Mouse (Mus musculus) left cerebral cortex, postnatal 14 days (tissue): Measurements from ENCODE around the gene Dpm3. TPM values are rescaled to one million over a fixed set of nuclear protein-coding genes. Genes with fewer than 3 reads are reported as not detected.
A peak's percentile ranks its signal among the peaks of the same experiment; 100 is the strongest.

Experiments used
- DNase-seq, 2 experiments: peaks; one replicate each; pipeline ENCODE4 v3.0.0; 2021 to 2022; ENCODE audit warnings: low spot score in 2 of 2, mixed read lengths in 1 of 2
- intact Hi-C: fragments of 180-260 bp; cut with DNase I; formaldehyde crosslinking; loops from one replicate; pipeline ENCODE4 v1.15.1; 2025
- total RNA-seq, 2 experiments: library from RNA; stranded (reverse); gene quantifications; 2 replicates each; pipeline ENCODE4 v1.2.3; 2021

Gene Dpm3
- total RNA-seq, 2 experiments from 2014 or later: 50.8 to 53.0 TPM

GRCm38 (mm10) chr3:89228836-89229235, 30.3 kb upstream of the Dpm3 start, which contains the start of gene Muc1:
TSS of gene Muc1 (plus strand) at chr3:89229057.
- intact Hi-C loops: loop anchor here (10.0 kb wide), 1 partner anchor 546 kb away; the partner anchor contains the start of gene Ube2q1
- DNase-seq: no peak

GRCm38 (mm10) chr3:89229276-89229675, 29.9 kb upstream of the Dpm3 start:
- no peak for DNase-seq
- intact Hi-C loops: loop anchor here (10.0 kb wide), 1 partner anchor 546 kb away; the partner anchor contains the start of gene Ube2q1

DNA sequence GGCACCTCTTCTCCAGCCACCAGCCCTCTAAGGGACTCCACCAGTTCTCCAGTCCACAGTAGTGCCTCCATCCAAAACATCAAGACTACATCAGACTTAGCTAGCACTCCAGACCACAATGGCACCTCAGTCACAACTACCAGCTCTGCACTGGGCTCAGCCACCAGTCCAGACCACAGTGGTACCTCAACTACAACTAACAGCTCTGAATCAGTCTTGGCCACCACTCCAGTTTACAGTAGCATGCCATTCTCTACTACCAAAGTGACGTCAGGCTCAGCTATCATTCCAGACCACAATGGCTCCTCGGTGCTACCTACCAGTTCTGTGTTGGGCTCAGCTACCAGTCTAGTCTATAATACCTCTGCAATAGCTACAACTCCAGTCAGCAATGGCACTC, 28.6 kb upstream of the Dpm3 start:
- intact Hi-C loops: no loop called here
- DNase-seq: no peak

GRCm38 (mm10) chr3:89231345-89231744, 27.8 kb upstream of the Dpm3 start:
- intact Hi-C loops: no loop called here

GRCm38 (mm10) chr3:89231772-89232275, 27.3 kb upstream of the Dpm3 start:
- DNase-seq: no peak
- intact Hi-C loops: no loop called here

More at GRCm38 (mm10) chr3:89231345-89231744, 27.8 kb upstream of the Dpm3 start:
- DNase-seq: no peak

- intact Hi-C loops: no loop called here
- no peak for DNase-seq
These were observed 26.5 kb upstream of the Dpm3 start for GRCm38 (mm10) chr3:89232614-89233013.

DNA sequence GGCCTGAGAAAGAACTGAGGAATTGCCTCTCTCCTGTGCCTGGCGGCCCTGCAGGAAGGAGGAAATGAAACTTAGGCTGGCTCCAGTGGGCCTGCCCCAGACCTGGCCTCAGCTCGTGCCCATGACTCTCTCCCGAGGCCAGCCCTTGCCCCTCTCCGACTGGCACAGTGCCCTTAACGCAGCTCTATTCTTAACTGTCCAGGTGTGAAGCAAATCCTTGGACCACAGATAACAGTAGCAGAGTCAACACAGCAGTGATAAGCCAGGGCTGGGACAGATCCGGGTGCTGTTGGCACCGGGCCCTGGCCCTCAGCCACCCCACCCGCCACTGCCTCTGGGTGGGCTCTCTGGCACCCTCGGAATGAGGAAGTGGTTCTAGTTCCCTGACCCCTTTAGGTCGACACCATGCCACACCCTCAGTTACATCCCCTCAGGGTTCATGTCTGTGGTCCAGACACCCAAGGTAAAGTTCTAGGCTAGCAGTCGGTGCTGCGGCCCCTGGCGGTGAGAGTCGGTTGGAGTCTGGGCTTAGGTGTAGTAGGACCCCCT, 25.5 kb upstream of the Dpm3 start:
- DNase-seq: no peak
- intact Hi-C loops: no loop called here

GRCm38 (mm10) chr3:89236516-89236915, 22.6 kb upstream of the Dpm3 start:
- no peak for DNase-seq
- intact Hi-C loops: no loop called here

GRCm38 (mm10) chr3:89237682-89238081, 21.5 kb upstream of the Dpm3 start:
- DNase-seq: no peak
- intact Hi-C loops: no loop called here

- DNase-seq: no peak
- intact Hi-C loops: no loop called here
These were observed 20.7 kb upstream of the Dpm3 start for GRCm38 (mm10) chr3:89238494-89238893.

DNA sequence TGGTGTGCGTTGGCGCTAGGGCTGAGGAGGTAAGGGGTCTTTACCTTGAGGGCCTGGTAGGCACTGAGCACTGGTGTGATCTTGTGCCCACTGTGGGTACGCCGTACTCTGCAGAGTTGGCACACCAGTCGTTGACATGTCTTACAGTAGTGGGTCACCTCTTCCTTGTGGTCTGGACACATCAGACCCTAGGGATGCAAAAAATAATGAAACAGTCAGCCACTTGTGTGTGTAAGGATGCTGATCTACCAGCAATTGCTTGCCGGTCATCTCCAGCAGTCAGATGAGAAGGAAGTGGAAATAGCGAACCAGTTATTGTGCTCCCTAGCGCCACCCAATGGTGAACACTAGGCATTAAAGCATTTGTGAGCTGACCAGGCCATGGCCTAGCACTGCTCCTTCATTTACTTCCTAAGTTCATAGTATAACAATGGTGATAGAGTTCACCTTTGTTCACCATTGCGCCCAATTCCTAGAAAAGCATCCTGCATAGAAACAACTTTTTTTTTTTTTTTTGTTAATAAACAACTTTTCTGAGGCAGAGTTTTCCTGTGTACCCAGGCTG, 16.7 kb upstream of the Dpm3 start:
- intact Hi-C loops: no loop called here
- DNase-seq: peak; percentile 54 to 71

DNA sequence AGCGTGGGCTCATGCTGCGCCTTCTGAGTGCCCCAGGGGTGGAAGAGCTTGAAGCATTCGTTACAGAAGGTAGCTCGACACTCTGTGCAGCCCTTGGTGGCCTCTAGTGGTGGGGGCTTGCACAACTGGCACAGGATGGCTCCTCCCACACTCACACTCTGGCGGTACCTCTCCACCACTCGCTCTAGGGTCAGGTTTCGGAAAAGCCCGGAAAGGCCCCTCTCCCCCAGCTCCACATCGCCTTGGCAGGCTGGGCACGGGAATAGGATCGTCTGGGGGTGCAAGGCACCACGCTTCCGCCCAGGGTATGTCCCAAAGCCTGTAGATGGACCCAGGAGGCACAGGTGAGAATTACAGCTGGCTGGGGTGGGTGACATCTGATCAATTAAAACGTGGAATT, 15.5 kb upstream of the Dpm3 start:
- peak in 1 of 2 experiments; percentile 67 for DNase-seq
- intact Hi-C loops: no loop called here

DNA sequence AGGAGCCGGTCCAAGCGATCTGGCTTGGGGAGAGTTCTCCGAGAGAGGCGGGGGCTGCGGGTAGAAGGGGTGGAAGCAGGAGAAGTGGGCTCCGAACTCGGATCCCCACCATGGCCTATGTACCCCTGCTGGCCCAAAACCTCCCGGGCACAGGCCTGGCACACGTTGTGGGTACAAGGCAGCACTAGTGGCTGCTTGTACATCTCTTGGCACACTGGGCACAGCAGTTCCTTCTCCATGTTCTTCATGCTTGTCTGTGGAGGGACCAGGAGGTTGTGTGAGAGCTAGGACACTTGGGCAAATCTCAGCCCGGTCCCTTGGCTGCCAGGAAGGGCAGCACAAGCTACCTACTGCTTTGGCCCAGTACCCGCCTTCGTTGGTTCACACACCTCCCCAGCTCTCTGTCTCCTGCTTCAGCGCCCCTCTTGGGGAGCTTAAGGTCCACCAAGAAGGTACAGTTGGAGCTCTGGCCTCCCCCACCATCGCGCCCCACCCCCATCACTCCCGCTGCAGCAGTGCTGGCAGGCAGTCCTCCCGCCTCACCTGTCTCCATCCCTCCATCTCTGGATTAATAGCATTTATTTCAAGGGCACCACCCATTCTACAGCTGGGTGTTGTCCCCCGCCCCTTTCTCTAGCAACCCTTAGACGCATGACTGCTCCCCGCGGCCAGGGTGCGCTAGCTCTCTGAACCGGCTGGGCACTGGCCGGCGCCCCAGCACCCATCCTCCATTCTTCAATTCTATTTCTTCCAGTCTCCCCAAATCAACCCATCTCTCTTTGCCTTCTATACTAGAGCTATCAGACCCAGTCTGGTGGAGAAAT, 14.8 kb upstream of the Dpm3 start:
- intact Hi-C loops: no loop called here
- peak in 1 of 2 experiments; percentile 49 for DNase-seq

DNA sequence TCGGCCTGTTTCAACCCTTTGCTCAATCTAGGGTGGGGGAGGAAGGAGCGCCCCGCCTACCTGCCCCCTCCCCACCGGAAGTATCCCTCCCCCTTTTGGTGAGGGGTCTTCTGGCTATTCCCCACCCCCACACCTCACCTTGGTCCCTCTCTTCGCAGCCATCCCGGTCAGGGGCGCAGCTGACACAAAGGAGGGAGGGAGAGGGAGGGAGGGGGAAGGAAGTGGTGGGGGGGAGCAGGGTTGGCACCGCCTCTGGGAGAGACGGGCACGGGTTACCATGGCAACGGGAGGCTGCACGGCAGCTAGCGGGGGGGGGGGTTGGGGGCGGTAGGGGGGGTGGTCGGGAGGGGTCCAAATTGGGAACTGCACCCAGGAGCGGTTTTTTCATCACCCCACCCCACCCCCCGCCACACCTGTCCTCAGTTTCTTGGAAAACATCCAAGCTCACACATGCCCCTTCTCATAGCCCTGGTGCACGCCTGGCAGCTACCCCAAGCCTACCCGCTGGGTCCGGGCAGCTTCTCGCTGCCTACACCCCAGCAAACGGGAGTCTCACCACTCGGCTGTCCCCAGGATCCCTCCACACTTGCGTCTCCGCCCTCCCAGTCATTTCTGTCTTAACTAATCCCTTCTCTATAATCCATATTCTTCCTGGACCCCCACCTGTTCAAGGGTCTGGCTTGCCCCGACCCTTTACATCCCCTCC, 14.0 kb upstream of the Dpm3 start:
- peak; percentile 84 to 88 for DNase-seq
- intact Hi-C loops: no loop called here

DNA sequence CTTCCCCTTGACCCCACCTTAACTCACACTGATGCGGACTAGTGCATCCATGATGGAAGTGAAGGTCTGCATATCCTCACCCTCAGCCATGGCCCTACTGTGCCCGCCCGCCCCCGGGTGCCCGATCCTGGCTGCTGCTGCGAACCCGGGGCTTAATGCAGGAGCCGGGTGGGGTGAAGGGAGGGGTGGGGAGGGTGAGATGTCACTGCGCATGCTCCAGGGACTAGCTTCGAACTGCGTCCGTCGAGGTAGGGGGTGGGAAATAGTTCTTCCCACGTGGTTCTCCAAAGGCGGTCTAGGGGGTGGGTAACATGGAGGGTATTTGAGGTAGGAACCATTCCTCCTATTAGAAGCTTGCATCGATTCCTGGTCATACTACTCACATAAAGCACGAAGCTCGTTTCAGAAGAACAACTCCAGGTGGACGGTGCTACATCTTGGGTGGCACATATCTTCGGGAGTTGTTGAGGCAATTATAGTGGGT, 13.4 kb upstream of the Dpm3 start, which contains the start of gene Krtcap2:
TSS of gene Krtcap2 (plus strand) at position 279 of the 484 bp plus-strand sequence.
- intact Hi-C loops: no loop called here
- DNase-seq: peak; percentile 81 to 87

- intact Hi-C loops: no loop called here
- peak; percentile 91 to 94 for DNase-seq
These were observed 12.7 kb upstream of the Dpm3 start, which contains the start of gene Trim46 for GRCm38 (mm10) chr3:89246261-89247100. TSS of gene Trim46 (minus strand) at chr3:89246309.

- intact Hi-C loops: no loop called here
- no peak for DNase-seq
These were observed 11.7 kb upstream of the Dpm3 start for GRCm38 (mm10) chr3:89247466-89247865.

DNA sequence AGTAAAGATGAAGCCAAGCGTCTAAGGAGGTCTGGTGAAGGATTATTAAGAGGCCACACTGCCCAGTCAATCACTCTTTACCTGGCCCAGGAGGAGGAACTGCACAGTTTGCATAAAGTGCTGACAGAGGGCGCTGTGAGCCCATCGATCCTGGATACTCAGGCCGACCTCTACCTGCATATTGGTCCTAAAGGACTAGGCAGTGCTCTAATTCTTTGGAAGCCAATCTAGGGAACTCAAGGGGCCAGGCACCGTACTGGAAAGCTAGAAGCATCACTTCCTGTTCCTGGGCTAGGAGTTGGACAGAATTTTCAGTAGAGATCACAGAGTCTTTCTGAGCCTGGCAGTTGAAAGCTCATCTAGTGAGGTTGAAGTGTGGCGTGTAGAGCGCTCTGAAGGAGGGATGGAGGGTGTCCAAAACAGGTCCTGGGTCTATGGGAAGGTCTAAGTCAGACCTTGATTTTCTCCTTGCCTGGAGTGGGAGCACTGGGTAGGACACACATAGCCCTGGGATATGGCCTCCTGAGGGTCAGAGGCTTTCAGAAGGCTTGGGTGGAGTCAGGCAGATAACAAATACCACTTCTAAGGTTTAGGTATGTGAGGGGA, 8.6 kb upstream of the Dpm3 start:
- intact Hi-C loops: loop anchor here (1.0 kb wide), 1 partner anchor 32 kb away; no protein-coding TSS in a partner anchor
- peak in 1 of 2 experiments; percentile 61 for DNase-seq
